Mouse (Mus musculus): ENCODE results near the gene Rad52.

Rad52 gene

GRCm38 (mm10) chr6:119902204-119903080, at the start of gene Rad52:
Rad52 (plus strand) TSS chr6:119902698.
- DNase-seq, result peak; percentile 68 to 82

GRCm38 (mm10) chr6:119854156-119854555, 48.3 kb upstream of the Rad52 start:
- no peak for DNase-seq

- no peak for DNase-seq
These were observed 47.0 kb upstream of the Rad52 start for GRCm38 (mm10) chr6:119855471-119855870.

- no peak for DNase-seq
These were observed 42.3 kb upstream of the Rad52 start for GRCm38 (mm10) chr6:119860236-119860635.

- no peak for DNase-seq
These were observed 41.0 kb upstream of the Rad52 start for GRCm38 (mm10) chr6:119861519-119861918.

GRCm38 (mm10) chr6:119864341-119865034, 38.0 kb upstream of the Rad52 start:
- no peak for DNase-seq

GRCm38 (mm10) chr6:119883151-119883550, 19.3 kb upstream of the Rad52 start:
- DNase-seq, result no peak

GRCm38 (mm10) chr6:119892711-119893110, 9.8 kb upstream of the Rad52 start:
- DNase-seq, result no peak

- no peak for DNase-seq
These were observed 737 bp downstream of the Rad52 start for GRCm38 (mm10) chr6:119903081-119903789.

- no peak for DNase-seq
These were observed 3.0 kb downstream of the Rad52 start for GRCm38 (mm10) chr6:119905461-119905860.

GRCm38 (mm10) chr6:119912046-119912445, 9.5 kb downstream of the Rad52 start:
- no peak for DNase-seq

GRCm38 (mm10) chr6:119915710-119916109, 13.2 kb downstream of the Rad52 start:
- no peak for DNase-seq

- peak; percentile 52 to 67 for DNase-seq
These were observed 16.2 kb downstream of the Rad52 start for GRCm38 (mm10) chr6:119918561-119919181.

GRCm38 (mm10) chr6:119922136-119922535, 19.6 kb downstream of the Rad52 start:
- no peak for DNase-seq

GRCm38 (mm10) chr6:119922544-119922943, 20.0 kb downstream of the Rad52 start:
- no peak for DNase-seq

- DNase-seq, result no peak
These were observed 21.9 kb downstream of the Rad52 start for GRCm38 (mm10) chr6:119924235-119925005.
